Mouse (Mus musculus): Measurements from ENCODE around the gene Cgn.
"Not testable (repeated sequence)": the region's sequence is repeated elsewhere in the genome, so short reads cannot be mapped to it uniquely, and the experiment has no call there.

Gene Cgn

GRCm38 (mm10) chr3:94789071-94789470, 2.8 kb upstream of the Cgn start:
- DNase-seq, result no peak

GRCm38 (mm10) chr3:94787122-94787780, 959 bp upstream of the Cgn start:
- no peak for DNase-seq

GRCm38 (mm10) chr3:94785958-94786357, 334 bp downstream of the Cgn start:
- DNase-seq, result no peak

GRCm38 (mm10) chr3:94784171-94784701, 2.1 kb downstream of the Cgn start:
- DNase-seq, result no peak

- DNase-seq, result no peak
Measured at GRCm38 (mm10) chr3:94783462-94783931, 2.8 kb downstream of the Cgn start.

- DNase-seq, result no peak
Measured at GRCm38 (mm10) chr3:94782936-94783335, 3.4 kb downstream of the Cgn start.

GRCm38 (mm10) chr3:94781356-94781755, 4.9 kb downstream of the Cgn start:
- DNase-seq, result no peak

- DNase-seq, result no peak
Measured at GRCm38 (mm10) chr3:94775886-94776285, 10.4 kb downstream of the Cgn start.

- DNase-seq, result peak; percentile 6 to 28
Measured at GRCm38 (mm10) chr3:94774039-94774438, 12.3 kb downstream of the Cgn start.

GRCm38 (mm10) chr3:94765456-94765855, 20.8 kb downstream of the Cgn start:
- DNase-seq, result not testable (repeated sequence)

GRCm38 (mm10) chr3:94764545-94765292, 21.6 kb downstream of the Cgn start:
- DNase-seq, result not testable (repeated sequence)

GRCm38 (mm10) chr3:94758427-94758826, 27.9 kb downstream of the Cgn start:
- DNase-seq, result not testable (repeated sequence)

- DNase-seq, result peak; percentile 54 to 71
Measured at GRCm38 (mm10) chr3:94758056-94758409, 28.3 kb downstream of the Cgn start.

- DNase-seq, result not testable (repeated sequence)
Measured at GRCm38 (mm10) chr3:94757251-94758055, 28.8 kb downstream of the Cgn start.

- no peak for DNase-seq
Measured at GRCm38 (mm10) chr3:94745691-94746090, 40.6 kb downstream of the Cgn start.

- DNase-seq, result not testable (repeated sequence)
Measured at GRCm38 (mm10) chr3:94723637-94724036, 62.7 kb downstream of the Cgn start.

GRCm38 (mm10) chr3:94718253-94718652, 68.0 kb downstream of the Cgn start:
- DNase-seq, result not testable (repeated sequence)

- DNase-seq, result not testable (repeated sequence)
Measured at GRCm38 (mm10) chr3:94713424-94713823, 72.9 kb downstream of the Cgn start.

- DNase-seq, result not testable (repeated sequence)
Measured at GRCm38 (mm10) chr3:94710591-94710990, 75.7 kb downstream of the Cgn start.
